Mouse (Mus musculus) heart, adult 2 months (tissue): ENCODE data around the gene Krt6a. TPM values are rescaled to one million over a fixed set of nuclear protein-coding genes. Genes with fewer than 3 reads are reported as not detected.
A peak's percentile ranks its signal among the peaks of the same experiment; 100 is the strongest.

Experiments used
- DNase-seq, 2 experiments: peaks; one replicate each; pipeline ENCODE4 v3.0.0; 2021
- H3K27ac ChIP-seq: fragments of 200-600 bp; 2 replicates; pipeline ENCODE4 v1.8.1; 2022
- H3K27me3 ChIP-seq: fragments of 200-500 bp; 2 replicates; pipeline ENCODE4 v1.6.1; 2012; ENCODE audit warnings: mild to moderate bottlenecking, low read length, inconsistent platforms, mixed read lengths; ENCODE audit not compliant: control insufficient read depth, insufficient read depth
- H3K36me3 ChIP-seq: fragments of 200-500 bp; 2 replicates; pipeline ENCODE4 v1.6.1; 2012; ENCODE audit warnings: low read length, inconsistent platforms; ENCODE audit not compliant: control insufficient read depth, insufficient read depth
- H3K4me1 ChIP-seq: fragments of 200-500 bp; 2 replicates; pipeline ENCODE4 v1.6.1; 2011; ENCODE audit warnings: low read length; ENCODE audit not compliant: control insufficient read depth, insufficient read depth
- H3K4me3 ChIP-seq: fragments of 200-600 bp; 2 replicates; pipeline ENCODE4 v1.8.1; 2022
- H3K79me2 ChIP-seq: fragments of 200-500 bp; replicated peaks from 2 replicates; pipeline ENCODE4 v1.6.1; 2012; ENCODE audit warnings: mild to moderate bottlenecking, inconsistent platforms, low read length, moderate library complexity, mixed read lengths; ENCODE audit not compliant: control insufficient read depth, insufficient read depth
- H3K9ac ChIP-seq: fragments of 200-500 bp; 2 replicates; pipeline ENCODE4 v1.6.1; 2012; ENCODE audit warnings: low read depth, mild to moderate bottlenecking, control low read depth, inconsistent platforms, low read length, mixed read lengths
- CTCF ChIP-seq: fragments of 200-600 bp; IDR thresholded peaks from 2 replicates; pipeline ENCODE4 v1.8.1; 2022; ENCODE audit warnings: antibody characterized with exemption, mild to moderate bottlenecking, moderate library complexity
- EP300 ChIP-seq: fragments of 200-500 bp; IDR thresholded peaks from 2 replicates; pipeline ENCODE4 v1.6.1; 2011; ENCODE audit warnings: low read depth, low read length, control low read depth; ENCODE audit not compliant: insufficient read depth
- POLR2A ChIP-seq: fragments of 200-500 bp; IDR thresholded peaks from 2 replicates; pipeline ENCODE4 v1.6.1; 2011; ENCODE audit warnings: mild to moderate bottlenecking, low read depth, low read length, control low read depth; ENCODE audit not compliant: insufficient read depth
- WGBS: fragments of 180-500 bp; shearing (Covaris S2); methylation state at CpG from one replicate; pipeline ENCODE4 v1.1.7; 2018; 5-methylcytosine and 5-hydroxymethylcytosine counted together
- intact Hi-C: fragments of 180-260 bp; cut with DNase I; formaldehyde crosslinking; loops from one replicate; pipeline ENCODE4 v1.15.1; 2025
- polyA plus RNA-seq: library from polyadenylated mRNA; depleted of rRNA; stranded (reverse); fragments of >200 nt; gene quantifications from 2 replicates; pipeline ENCODE4 v1.2.3, GENCODE M21; 2012
- total RNA-seq, 2 experiments: library from RNA; stranded (reverse); gene quantifications; 2 replicates each; pipeline ENCODE4 v1.2.3; 2021

Krt6a gene
- total and polyA plus RNA-seq, 3 experiments = not detected

DNA sequence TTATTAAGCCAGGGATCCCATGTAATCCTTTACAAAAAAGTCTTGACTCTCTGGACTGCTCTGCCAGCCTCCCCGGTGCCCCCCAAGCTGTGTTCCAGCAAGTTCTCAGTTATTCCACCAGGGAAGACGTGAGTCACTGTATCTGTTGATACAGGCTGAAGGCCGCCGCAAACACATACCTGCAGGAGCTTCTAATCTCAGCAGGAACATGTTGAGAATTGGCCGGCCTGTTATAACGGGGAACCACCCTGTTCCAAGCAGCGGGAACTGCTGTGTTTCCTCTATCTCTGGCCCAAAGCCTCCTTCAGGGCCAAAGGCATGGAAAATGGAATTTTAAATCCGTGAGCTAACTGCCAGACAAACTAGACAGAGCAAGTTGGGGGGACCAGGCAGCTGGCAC, 19.6 kb upstream of the Krt6a start:
- H3K9ac ChIP-seq = no peak overlapping the region
- H3K27ac ChIP-seq = no peak overlapping the region
- 51% methylated on average over 8 of the region's 8 CpGs for WGBS
- H3K36me3 ChIP-seq = no peaks in the 10 kb centered on the region
- no peaks in the 10 kb centered on the region for H3K79me2 ChIP-seq
- intact Hi-C loops = no loop called here
- H3K4me1 ChIP-seq = no peaks in the 10 kb centered on the region
- TF ChIP-seq CTCF (no peak), POLR2A (no peak), EP300 (no peak)
- DNase-seq = no peak
- no peak overlapping the region for H3K4me3 ChIP-seq
- no peaks in the 10 kb centered on the region for H3K27me3 ChIP-seq

DNA sequence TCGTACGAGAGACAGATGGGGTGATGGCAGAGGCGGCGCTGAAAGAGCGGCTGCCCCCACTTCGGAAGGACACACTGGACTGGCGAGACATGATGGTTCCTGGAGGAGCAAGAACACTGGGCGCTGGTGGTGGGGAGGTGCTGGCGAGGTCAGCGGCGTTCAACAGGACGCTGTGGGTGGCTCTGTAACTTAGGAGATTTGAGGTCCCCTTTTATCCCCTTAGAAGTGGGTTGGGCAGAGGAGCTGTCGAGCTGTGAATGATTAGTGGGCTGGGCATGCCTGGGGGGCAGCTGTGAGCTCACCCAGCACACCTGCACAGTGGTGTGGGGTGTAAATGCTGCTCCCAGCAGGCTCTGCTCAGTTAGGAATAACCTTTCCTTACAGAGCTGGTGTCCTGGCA, 18.6 kb upstream of the Krt6a start, which contains the start of gene Krt5:
Gene Krt5, minus strand, starts transcription at position 179 of the 400 bp plus-strand sequence.
- no peaks in the 10 kb centered on the region for H3K36me3 ChIP-seq
- no peaks in the 10 kb centered on the region for H3K79me2 ChIP-seq
- H3K4me1 ChIP-seq = no peaks in the 10 kb centered on the region
- DNase-seq = no peak
- intact Hi-C loops = no loop called here
- no peak within 1 kb of the TSS for H3K27ac ChIP-seq
- 68% methylated on average over 13 of the region's 13 CpGs for WGBS
- no peaks in the 10 kb centered on the region for H3K27me3 ChIP-seq
- TF ChIP-seq EP300 (no peak), CTCF (no peak), POLR2A (no peak)
- no peak within 1 kb of the TSS for H3K9ac ChIP-seq
- H3K4me3 ChIP-seq = no peak within 1 kb of the TSS

- Histone ChIP-seq H3K9ac (no peak overlapping the region), H3K27me3 (no peaks in the 10 kb centered on the region), H3K27ac (no peak overlapping the region), H3K4me1 (no peaks in the 10 kb centered on the region), H3K79me2 (no peaks in the 10 kb centered on the region), H3K4me3 (no peak overlapping the region), H3K36me3 (no peaks in the 10 kb centered on the region)
- intact Hi-C loops = no loop called here
- 63% methylated on average over 11 of the region's 11 CpGs for WGBS
- no peak for DNase-seq
- TF ChIP-seq CTCF (no peak), POLR2A (no peak), EP300 (no peak)
These were observed 14.6 kb upstream of the Krt6a start for GRCm38 (mm10) chr15:101708683-101709082.

DNA sequence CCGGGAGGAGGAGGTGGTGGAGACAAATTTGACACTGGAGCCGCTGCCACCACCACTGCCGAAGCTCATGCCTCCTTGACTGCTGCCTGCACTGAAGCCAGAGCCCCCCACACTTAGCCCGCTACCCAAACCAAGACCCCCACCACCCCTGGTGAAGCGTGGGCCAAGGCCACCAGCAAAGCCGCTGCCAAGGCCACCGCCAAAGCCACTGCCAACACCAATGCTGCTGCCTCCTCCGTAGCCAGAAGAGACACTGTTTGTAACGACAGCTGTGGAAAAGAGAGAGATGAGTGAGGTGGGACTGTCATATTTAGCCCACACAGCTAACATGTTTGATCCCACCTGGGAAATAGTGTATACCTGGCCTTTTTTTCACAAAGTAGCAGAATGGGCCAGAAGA, 13.3 kb upstream of the Krt6a start:
- H3K36me3 ChIP-seq = no peaks in the 10 kb centered on the region
- TF ChIP-seq CTCF (no peak), POLR2A (no peak), EP300 (no peak)
- H3K27me3 ChIP-seq = no peaks in the 10 kb centered on the region
- intact Hi-C loops = no loop called here
- H3K4me1 ChIP-seq = no peaks in the 10 kb centered on the region
- no peak overlapping the region for H3K27ac ChIP-seq
- no peaks in the 10 kb centered on the region for H3K79me2 ChIP-seq
- 78% methylated on average over 9 of the region's 9 CpGs for WGBS
- H3K9ac ChIP-seq = no peak overlapping the region
- H3K4me3 ChIP-seq = no peak overlapping the region
- DNase-seq = no peak

- Histone ChIP-seq H3K79me2 (no peaks in the 10 kb centered on the region), H3K4me3 (no peak overlapping the region), H3K36me3 (no peaks in the 10 kb centered on the region), H3K27ac (no peak overlapping the region), H3K4me1 (no peaks in the 10 kb centered on the region), H3K9ac (no peak overlapping the region), H3K27me3 (no peaks in the 10 kb centered on the region)
- intact Hi-C loops = no loop called here
- WGBS = 67% methylated on average over 4 of the region's 4 CpGs
- TF ChIP-seq POLR2A (no peak), CTCF (peak; percentile 33), EP300 (no peak)
- no peak for DNase-seq
These were observed 10.0 kb upstream of the Krt6a start for GRCm38 (mm10) chr15:101704066-101704465.

DNA sequence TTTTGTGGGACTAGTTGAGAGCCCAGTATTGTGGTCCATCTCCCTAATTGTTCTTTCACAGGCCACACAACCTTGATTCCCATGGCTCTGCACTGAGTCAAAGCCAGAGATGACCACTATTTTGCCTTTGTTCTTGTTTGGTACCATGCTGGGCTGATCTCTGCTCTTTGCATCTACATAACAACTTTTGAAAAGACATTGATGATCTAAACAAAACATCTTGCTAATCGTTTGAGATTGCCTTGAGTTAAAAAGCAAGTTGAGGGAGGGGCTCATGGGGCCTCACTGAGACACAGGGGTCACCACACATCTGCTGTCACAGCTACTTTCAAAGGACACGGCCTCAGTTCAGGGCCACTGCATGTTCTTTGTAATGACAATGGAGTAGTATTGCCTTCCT, 8.3 kb upstream of the Krt6a start:
- H3K4me3 ChIP-seq = no peak overlapping the region
- no peak for DNase-seq
- H3K27me3 ChIP-seq = no peaks in the 10 kb centered on the region
- TF ChIP-seq POLR2A = no peak
- TF ChIP-seq EP300 = no peak
- TF ChIP-seq CTCF = no peak
- no peak overlapping the region for H3K27ac ChIP-seq
- H3K79me2 ChIP-seq = no peaks in the 10 kb centered on the region
- intact Hi-C loops = no loop called here
- H3K36me3 ChIP-seq = no peaks in the 10 kb centered on the region
- H3K4me1 ChIP-seq = no peaks in the 10 kb centered on the region
- H3K9ac ChIP-seq = no peak overlapping the region
- WGBS = 36% methylated on average over 2 of the region's 2 CpGs
